Mouse (Mus musculus): ENCODE data around the gene Ccdc34.

Ccdc34 gene

DNA sequence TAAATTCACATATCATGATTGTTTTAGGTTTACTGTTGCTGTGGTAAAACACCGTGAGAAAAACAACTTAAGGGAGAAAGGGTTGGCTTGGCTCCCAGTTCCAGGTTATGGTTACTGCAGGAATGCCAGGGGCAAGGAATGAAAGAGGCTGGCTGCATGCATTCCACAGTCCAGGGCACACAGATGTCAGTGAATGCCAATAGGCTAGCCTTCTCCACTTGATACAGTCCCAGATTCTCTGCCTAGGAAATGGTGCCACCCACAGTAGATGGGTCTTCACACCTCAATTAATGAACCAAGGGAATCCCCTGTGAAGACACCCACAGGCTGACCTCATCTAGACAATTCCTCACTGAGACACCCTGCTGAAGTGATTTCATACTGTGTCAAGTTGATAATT lies 12.9 kb upstream of the Ccdc34 start:
- no peak for DNase-seq

DNA sequence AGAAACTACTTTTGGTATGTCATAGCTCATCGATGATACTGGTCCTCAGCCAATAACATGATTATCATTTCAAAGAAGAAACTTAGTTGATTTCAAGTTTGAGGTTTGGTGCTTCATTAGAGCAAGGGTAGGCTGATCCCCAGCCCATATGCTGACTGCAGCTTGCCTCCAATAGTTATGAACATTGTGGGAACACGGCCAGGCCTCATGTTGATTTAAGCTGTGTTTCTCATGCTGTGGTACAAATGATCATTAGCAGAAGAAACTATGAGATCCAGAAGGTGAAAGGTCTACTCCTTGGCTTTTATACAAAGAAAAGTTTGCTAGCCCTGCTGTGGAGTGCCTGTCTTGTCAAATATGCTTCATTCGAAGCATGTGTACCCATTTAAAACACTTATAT lies 12.5 kb upstream of the Ccdc34 start:
- DNase-seq, result no peak

DNA sequence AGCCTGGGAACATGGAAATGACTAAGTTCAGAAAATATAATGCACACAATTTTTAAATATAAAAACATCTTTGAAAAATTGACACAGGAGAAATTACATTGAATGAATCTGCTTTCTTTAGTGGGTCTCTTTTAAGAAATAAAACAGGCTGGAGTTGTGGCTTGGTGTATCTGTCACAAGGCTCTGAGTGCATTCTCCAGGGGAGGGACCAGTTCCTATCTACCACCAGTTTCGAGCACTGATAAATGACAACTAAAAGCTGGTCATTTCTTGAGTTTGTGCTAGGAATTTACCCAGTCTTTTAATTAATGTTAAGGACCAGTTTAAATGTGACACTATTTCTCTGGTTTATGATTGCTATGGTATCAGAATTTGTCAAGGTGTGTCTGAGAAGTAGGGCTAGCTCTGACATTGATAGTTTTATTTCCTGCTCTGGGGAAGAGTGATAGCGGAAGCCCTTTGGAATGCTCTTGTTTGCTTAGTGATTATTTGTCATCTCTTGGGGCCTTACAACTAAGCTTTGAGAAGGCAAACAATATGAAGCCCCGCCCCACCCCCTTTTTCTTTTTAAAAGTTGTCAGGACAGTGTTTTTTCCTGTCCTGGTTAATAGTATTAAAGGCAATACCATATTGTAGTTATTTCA lies 11.9 kb upstream of the Ccdc34 start:
- no peak for DNase-seq

DNA sequence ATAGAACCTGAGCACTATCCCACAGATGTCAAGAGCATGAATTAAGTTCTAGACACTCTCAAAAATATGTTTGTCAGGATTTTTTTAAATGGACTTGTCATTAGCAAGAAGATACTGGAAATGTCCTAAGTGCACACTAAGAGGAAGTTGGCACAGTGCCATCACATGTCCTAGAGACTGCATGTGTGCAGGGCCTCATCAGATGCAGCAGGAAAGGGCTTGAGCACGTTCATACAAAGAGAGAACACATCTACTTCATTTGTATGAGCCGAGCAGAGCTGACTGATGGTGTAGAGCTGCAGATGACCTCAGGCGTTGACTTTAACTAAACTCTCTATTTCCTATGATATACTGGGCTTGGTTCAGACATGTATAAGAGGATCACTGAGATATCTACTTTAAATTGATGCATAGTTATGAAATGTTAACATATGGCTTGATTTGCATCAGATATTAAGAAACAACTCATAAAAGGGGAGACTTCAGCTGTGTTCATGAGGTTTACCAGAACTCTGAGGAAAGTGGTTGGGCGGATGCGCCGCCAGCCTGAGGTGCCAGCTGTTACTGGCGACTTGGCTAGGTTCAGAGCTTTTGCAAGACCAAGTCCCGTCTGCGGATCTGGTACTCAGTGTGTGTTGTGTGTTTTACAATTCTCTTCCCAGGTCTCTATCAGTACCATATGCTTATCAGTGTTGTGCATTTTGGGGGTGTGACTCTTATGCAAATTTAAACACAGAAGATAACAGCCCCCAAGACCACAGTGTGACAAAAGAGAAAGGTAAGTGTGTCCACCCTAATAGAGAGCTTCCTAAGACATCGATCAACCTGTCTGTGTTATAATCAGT lies 10.0 kb upstream of the Ccdc34 start:
- no peak for DNase-seq

DNA sequence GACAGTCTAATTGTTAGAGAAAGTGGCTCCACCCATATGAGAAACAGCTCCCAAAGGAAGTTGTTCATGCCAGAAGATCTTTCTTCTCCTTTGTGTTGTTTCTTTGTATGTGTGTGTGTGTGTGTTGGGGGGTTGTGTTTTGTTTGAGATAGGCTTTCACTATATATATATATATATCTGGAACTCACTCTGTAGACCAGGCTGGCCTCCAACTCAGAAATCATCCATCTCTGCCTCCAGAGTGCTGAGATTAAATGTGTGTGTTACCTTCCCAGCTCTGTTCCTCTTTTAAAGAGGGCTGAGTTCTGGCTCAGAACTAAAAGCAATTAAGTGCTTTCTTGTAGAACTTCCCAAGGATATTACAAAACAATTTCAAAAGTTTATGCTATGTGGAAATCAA lies 8.2 kb upstream of the Ccdc34 start:
- no peak for DNase-seq

DNA sequence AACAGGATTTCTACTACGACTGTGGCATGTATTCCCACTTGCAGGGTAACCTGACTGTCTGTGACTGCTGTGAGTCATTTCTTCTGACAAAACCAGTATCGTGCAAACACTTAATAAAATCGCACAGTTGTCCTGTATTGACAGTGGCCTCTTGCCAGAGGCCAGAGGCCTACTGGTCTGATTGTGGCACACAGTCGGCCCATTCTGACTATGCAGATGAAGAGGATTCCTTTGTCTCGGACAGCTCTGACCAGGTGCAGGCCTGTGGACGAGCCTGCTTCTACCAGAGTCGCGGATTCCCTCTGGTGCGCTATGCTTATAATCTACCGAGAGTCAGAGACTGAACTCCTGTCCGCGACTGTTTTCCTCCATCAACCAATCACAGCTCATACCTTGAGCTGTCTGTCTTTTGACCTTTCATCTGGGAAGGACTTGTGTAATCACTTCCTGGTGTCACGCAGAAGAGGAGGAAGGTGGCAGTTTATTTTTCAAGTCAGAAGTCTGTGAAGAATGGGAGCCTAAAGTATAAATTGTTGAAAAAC lies 5.4 kb upstream of the Ccdc34 start:
- DNase-seq, result no peak

DNA sequence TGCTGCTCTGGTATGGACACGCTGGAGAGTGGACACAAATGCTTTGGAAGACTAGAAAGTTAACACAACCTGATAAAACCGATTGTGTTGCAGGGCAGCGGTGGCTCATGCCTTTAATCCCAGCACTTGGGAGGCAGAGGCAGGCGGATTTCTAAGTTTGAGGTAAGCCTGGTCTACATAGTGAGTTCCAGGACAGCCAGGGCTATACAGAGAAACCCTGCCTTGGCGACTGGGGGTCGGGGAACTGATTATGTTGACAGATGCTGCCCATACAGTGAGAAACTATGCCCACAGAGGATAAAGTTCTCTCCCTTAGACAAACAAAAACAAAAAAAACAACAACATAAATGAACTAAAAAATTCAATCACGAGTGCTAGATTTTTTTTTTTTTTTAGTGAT lies 530 bp upstream of the Ccdc34 start:
- DNase-seq, result no peak

DNA sequence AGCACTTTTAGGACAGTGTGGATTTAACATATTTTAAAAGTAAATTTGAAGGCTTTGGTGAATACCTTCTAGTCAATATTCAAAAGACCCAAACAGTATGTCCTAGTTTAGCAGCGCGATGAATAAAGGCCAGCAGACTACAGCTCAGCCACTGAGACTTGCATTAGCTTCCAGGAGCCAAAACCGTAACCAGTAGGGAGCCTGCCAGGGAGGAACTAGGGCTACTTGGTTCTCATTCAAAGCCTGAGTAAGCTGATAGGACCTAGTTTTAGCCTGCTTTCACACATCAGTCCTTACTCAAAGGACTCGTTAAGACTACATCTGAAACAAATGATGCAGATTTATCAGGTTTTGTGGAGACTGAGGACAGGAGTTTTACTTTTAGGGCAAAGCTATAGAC lies 2.0 kb downstream of the Ccdc34 start:
- DNase-seq, result no peak

DNA sequence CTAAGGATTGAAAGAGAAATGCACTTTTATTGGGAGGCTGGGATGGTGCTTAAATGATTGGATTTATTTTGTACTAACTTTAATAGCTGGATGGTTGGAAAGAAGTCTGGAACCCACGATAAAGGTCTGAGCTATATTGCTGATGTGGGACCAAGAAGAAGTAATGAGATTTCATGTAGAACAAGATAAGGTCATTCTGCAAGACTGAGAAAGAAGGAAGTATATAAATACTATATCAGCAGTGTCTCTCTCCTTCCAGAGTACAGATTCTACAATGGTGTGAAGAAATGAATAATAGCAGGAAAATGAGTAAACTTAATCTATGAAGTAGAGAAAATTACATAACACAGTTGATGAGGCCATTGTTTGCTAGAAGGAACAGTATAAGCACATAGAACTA lies 2.8 kb downstream of the Ccdc34 start:
- DNase-seq, result no peak

DNA sequence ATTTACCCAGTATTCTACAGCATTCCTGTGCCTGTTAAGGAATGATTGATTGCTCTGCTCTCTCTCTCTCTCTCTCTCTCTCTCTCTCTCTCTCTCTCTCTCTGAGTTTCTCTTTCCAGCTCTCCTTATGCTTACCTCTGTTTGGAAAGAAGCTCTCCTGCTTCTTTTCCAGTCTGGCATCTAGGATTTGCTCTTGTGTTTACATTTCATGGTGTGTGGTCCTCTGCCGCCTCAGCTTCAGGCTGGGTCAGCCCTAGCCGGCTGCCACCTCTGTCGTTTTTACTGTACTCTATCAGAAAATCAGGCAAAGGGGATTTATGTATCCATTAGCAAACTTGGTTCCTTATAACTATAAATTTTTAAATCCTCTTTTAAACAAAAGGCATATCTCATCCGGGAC lies 18.6 kb downstream of the Ccdc34 start:
- DNase-seq, result no peak

DNA sequence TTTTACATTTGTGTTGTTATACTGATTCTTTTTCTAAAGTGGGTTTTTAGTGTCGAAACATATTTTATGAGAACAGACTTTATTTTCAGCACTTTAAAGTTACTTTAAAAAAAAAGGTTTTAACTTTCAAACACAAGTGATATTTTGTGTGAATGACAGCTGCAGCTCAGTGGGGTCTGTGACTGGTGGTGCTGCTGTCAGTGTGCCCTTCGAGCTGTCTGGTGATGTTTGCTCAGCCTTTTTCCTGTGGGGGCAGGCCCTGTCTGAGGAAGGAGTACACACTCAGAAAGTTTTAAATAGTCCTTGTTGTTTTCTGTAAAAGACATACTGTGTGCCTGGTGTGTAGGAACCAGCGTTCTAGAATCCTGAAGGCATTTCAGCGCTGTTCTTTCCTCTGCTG lies 19.0 kb downstream of the Ccdc34 start:
- no peak for DNase-seq

DNA sequence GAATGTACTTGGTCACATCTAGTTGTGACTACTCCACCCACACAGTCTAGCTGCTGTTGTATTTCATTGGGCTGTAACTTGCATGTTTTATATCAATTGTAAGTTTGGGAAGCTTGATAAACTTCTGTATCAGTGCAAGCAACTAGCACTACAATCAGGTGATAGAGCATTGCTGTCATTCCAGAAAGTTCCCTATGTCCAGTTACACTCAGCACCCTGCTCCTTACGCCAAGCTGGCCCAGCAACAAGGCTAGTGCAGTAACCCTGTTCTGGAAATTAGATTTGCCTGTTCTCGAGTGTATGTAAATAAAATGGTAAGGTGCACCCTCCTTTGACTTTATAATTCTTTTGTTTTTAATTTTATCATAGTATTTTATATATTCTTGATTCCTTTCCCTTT lies 19.6 kb downstream of the Ccdc34 start:
- no peak for DNase-seq

DNA sequence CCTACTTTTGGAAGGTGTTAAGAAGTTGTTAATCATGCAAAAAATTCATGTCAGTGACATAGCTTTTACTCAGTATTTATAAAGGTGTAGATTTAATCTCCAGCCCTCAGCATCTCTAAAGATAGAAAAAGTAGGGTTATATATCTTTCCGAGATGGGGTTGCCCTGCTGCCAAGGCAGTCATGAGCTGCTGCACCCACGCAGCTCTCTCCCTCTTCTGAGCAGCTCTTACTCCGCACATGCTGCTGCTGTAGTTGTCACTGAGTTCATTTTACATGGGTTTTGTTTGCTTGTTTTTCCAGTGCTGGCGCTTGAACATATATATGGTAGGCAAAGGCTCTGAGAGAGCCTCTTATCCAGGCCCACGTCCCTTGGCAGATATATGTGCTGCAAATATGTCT lies 20.7 kb downstream of the Ccdc34 start:
- DNase-seq, result peak; percentile 8

DNA sequence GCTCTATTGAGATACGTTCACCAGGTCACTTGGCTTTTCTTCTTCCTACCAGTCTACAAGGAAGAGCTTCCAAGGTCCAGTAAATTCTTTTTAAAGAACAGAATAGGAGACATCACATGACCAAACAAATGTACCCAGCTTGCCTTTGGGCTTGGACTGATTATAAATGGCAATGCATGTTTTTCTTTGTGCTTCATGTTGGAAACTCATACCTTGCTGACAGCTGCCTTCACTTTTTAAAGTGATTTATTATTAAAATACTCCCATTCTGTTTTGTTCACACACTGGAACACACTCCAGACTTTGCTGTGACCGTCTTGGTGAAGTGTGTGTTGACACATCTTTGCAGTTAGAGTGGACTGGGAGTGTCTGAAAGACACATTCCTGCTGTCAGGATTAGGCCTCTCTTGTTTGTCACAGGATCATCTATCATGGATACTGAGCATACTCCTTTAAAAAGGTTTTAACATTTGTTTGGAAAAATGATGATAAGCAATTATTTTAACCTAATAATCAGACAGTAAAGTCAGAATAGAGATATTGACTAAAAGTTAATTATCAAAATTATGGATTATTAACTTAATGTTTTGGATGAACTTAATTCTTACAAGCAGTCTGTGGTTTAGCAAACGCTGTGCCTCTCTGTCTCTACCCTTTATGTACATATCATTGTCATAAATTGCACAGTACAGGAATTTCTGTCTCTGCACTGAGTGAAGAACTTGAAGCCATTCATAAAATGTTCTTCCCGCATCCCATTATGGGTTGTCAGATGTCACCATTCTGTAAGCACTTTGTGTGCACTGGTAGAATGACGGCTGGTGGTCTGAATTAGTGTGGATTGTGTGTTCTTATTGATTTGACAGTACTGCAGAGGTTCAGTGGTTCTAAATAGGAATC lies 25.5 kb downstream of the Ccdc34 start:
- no peak for DNase-seq

DNA sequence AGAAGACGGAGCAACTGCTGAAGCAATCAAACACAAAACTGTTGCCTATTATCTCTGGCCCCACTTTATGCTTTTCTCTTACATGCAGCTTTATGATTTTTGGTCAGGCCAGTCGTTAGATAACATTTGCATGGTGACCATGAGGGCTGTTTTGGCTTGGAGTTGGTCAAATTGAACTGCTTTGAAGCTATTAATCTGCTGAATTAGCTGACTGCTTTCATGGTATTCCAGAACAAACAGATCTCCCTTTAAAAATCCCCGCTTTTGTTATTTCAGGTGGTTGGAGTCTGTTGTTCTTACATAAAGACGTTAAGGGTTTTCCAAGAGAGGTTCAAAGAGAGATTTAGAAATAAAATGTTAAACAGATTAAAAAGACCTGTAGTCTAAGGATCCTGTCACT lies 40.8 kb downstream of the Ccdc34 start:
- DNase-seq, result no peak

DNA sequence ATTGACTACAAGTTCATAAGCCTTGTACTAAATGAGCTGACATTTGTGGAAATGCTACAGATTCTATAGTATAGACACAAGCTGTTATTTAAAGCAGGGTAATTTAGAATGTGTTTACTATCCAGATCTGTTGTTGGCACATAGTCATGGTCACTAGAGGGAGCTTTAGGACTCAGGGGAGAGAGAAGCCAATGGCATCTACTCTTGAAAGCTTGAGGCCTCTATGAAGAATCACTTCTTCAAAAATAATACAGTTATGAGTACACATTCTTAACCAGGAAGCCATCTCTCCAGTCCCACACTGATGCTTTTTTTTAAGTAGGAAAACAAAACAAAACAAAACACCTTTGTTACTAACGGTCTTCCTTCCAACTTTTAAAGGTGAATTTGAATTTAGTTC lies 45.5 kb downstream of the Ccdc34 start:
- no peak for DNase-seq

DNA sequence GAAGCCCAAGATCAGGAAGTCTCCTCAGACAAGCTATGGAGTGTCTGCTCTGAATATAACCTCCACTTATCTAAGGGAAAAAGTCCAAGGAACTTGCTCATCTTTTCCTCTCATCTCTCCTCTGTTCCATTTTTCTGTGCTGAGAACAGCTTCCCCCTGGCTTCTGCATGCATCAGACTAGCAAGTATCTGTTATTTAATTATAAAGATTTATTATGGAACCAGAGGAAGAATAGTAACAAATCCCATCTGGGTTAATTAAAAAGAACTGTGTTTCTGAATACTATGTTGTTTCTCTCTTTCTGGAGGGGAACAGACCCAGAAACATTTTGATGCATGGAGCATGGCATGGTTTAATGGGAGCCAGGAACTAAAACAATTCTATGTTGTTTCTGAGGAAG lies 51.3 kb downstream of the Ccdc34 start:
- DNase-seq, result no peak

DNA sequence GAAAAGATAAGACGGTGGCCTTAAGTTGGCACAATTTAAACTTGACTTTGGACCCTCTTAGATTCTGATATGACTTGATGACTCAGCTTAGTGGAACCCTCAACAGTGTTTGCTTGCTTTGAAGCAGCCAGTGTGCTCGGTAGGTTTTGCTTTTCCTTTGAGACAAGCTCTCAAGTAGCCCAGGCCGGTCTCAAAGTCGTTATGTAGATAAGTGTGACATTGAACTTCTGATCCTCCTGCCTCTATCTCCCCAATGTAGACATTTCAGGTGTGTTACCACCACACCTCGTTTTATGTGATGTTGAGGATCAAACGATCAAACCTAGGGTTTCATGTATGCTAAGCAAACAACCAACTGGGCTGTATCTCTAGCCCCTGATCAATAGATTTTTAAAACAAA lies 55.4 kb downstream of the Ccdc34 start:
- DNase-seq, result no peak

DNA sequence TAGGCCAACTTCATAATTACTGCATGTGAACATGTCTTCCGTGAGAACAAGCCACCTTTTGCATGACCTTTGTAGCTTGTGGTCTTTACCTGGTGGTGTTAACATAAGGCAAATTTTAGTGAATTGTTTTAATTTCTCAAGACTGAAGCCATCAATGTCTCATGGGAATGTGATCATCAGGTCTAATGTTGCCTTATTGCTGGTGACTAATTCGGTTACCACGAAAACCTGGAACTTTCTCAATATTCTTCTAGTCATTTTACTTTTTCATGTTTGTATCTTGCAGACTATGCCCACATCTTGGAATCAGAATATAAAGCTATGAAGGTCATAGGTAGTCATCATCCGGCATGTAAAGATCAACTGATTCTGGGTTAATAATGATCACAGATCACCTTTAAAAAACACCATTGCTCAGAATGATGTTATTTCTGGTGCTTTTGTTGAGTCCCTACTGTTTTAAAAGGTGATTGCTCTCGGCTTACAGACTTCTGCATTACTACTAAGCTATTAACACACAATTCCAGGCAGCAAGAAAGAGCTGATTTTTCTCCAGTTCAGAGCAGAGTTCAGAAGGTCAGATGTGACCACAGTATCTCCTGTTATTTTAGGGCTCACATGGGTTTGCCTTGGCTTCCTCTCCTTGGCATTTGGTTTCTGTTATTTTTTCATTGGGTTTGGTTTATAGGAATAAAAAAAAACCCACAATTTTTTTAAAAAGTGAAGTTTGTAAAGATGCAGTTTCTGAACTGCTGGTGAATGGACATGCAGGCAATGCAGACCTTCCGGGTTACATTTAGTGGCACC lies 57.2 kb downstream of the Ccdc34 start:
- no peak for DNase-seq

DNA sequence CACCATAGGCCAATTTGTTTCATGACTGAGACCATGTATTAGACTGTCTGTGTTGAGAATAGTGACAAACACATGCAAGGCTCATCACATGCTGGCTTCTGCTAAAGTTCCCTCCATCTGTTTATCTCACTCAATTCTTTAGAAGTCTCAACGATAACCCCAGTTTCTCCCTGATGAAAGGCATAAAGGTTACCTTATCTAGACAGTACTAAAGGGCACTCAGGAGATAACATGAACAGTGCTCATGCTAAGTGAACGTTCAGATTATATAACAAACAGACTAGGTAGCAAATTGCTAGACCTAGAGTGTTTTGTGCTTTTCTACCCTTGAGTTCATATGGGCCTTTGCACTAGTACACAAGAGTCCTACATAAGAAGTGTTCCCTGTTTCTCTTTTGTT lies 59.6 kb downstream of the Ccdc34 start:
- DNase-seq, result no peak

DNA sequence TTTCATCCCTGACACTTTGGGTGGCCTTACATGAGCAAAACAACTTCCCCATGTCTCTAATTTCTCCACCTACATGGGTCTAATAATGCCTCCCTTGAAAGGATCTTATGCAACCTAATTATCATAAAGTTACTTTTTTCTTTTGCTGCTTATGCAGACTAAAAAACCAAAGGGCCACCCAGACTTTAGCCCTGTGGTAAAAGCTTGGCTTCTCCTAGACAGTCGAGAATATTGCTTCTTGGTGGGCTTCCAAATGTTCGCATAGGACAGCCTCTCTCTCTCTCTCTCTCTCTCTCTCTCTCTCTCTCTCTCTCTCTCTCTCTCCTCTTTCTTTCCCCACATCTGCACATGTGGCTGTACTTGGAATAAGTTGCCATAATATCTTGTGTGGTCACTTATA lies 60.0 kb downstream of the Ccdc34 start:
- DNase-seq, result no peak

DNA sequence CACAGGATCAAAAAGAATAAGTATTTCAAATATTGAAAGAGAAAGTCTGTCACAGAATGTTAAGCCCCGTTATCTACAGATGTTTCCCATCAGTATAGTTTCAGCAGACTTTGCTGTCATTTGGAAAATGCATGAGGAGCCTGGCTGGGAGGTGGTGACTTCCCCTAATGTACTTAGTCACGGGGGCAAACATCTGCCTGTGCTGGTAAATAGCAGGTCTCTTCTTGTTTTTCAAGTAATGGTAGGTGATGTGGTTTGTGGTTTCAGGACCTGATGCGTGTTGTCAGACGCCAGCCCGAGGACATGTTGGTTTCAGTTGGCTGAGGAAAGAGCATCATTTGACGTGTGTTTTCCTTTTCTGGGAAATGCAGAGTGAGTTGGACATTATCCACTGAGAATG lies 62.9 kb downstream of the Ccdc34 start:
- no peak for DNase-seq

DNA sequence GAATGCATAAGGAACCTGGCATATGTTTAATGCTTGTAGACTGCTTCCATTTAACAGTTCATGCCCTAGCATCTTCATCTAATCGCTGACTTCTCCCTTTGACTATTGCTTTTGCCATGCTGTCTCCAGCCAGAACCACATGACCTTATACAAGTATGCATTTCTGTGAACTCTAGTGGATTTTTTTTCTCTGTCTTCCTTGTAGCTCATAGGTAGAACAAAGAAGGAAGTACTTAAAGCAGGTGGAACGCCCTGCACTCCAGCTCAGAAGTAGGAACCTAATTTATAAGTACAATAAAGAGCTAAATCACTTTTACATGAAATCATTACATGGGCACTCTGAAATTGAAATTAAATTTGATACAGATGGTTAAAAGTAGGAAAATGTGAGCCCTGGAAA lies 65.4 kb downstream of the Ccdc34 start:
- DNase-seq, result no peak
